23 mouse cellular contexts compared by ENCODE assay signal in genomic region chr8:108783155-108783554, GRCm38 (mm10).
A peak's percentile ranks its signal among the peaks of the same experiment; 100 is the strongest.
DNase-seq lines count a peak whose midpoint lies in the region; ATAC-seq and TF ChIP-seq lines count a peak whose summit lies in the region.
"Had no signal": no experiment of that assay in that cellular context is flagged by ENCODE, and none has a peak within 500 bp of the region (broad histone marks: within the 10 kb centered on the region; RNA-seq: fewer than 3 reads in every experiment).

No protein-coding gene starts in this region.

- 50% methylated on average over 10 of the region's 10 CpGs for WGBS in heart, embryonic 11.5 days (ENCODE audit: insufficient replicate concordance)
- 46% methylated on average over 10 of the region's 10 CpGs for WGBS in liver, embryonic 15.5 days (ENCODE audit: insufficient replicate concordance)
- WGBS in liver, embryonic 11.5 days = 57% methylated on average over 10 of the region's 10 CpGs
- 69% methylated on average over 10 of the region's 10 CpGs for WGBS in midbrain, embryonic 12.5 days
- 69% methylated on average over 10 of the region's 10 CpGs for WGBS in midbrain, embryonic 14.5 days
- 52% methylated on average over 10 of the region's 10 CpGs for WGBS in limb, embryonic 13.5 days
- 72% methylated on average over 10 of the region's 10 CpGs for WGBS in hindbrain, postnatal 0 days

- no peaks in the 10 kb centered on the region for H3K27me3 ChIP-seq in heart, embryonic 11.5 days (ENCODE audit: control insufficient read depth, insufficient read depth, low read length)
- H3K27me3 ChIP-seq in liver, embryonic 15.5 days = no peaks in the 10 kb centered on the region
- H3K27me3 ChIP-seq in liver, embryonic 11.5 days (replicated peaks; ENCODE audit: control insufficient read depth, insufficient read depth, low read length) = no peaks in the 10 kb centered on the region
- no peaks in the 10 kb centered on the region; the same call in 1 of the 2 replicates for H3K27me3 ChIP-seq in midbrain, embryonic 12.5 days
- no peaks in the 10 kb centered on the region for H3K27me3 ChIP-seq in midbrain, embryonic 14.5 days (ENCODE audit: control insufficient read depth, insufficient read depth, low read length)
- H3K27me3 ChIP-seq in limb, embryonic 13.5 days = no peaks in the 10 kb centered on the region
- 0 out of 2 replicates have a peak, but pooled peaks cover 8% of the 10 kb centered on the region for H3K27me3 ChIP-seq in hindbrain, postnatal 0 days (ENCODE audit: insufficient read depth, low read length)
- H3K27me3 ChIP-seq: embryonic facial prominence, embryonic 12.5 days had no signal

- H3K27ac ChIP-seq in heart, embryonic 11.5 days (ENCODE audit: low read depth, low read length) = no peak overlapping the region
- H3K27ac ChIP-seq in liver, embryonic 15.5 days (replicated peaks) = no peak overlapping the region
- H3K27ac ChIP-seq in liver, embryonic 11.5 days (ENCODE audit: low read depth, low read length) = no peak overlapping the region
- H3K27ac ChIP-seq in midbrain, embryonic 12.5 days (replicated peaks) = 0 out of 2 replicates have a peak overlapping the region, but pooled peaks have one; percentile 6
- no peak overlapping the region for H3K27ac ChIP-seq in midbrain, embryonic 14.5 days (replicated peaks; ENCODE audit: low read depth, low read length)
- 0 out of 2 replicates have a peak overlapping the region, but pooled peaks have one; percentile 22 for H3K27ac ChIP-seq in limb, embryonic 13.5 days
- H3K27ac ChIP-seq in hindbrain, postnatal 0 days = no peak overlapping the region
- H3K27ac ChIP-seq: embryonic facial prominence, embryonic 12.5 days; forebrain, embryonic 12.5 days; forebrain, embryonic 15.5 days; heart, adult 2 months; heart, embryonic 10.5 days; hindbrain, embryonic 12.5 days; hindbrain, embryonic 15.5 days had no signal

- no peak for TF ChIP-seq CTCF in hindbrain, postnatal 0 days (IDR thresholded peaks at IDR 0.05; ENCODE audit: low read depth)

- H3K4me3 ChIP-seq in heart, embryonic 11.5 days (ENCODE audit: low read depth, low read length) = no peak overlapping the region
- H3K4me3 ChIP-seq in liver, embryonic 15.5 days (replicated peaks) = no peak overlapping the region
- no peak overlapping the region for H3K4me3 ChIP-seq in liver, embryonic 11.5 days (ENCODE audit: low read depth, low read length)
- no peak overlapping the region for H3K4me3 ChIP-seq in midbrain, embryonic 12.5 days
- no peak overlapping the region for H3K4me3 ChIP-seq in midbrain, embryonic 14.5 days (replicated peaks; ENCODE audit: low read depth, low read length)
- no peak overlapping the region for H3K4me3 ChIP-seq in limb, embryonic 13.5 days
- H3K4me3 ChIP-seq in hindbrain, postnatal 0 days (ENCODE audit: low read length) = no peak overlapping the region
- H3K4me3 ChIP-seq: embryonic facial prominence, embryonic 12.5 days; erythroblast, embryonic 14.5 days; forebrain, embryonic 12.5 days; forebrain, embryonic 15.5 days; heart, adult 2 months; heart, embryonic 10.5 days; hindbrain, embryonic 12.5 days; hindbrain, embryonic 15.5 days had no signal

- H3K36me3 ChIP-seq in heart, embryonic 11.5 days (ENCODE audit: control insufficient read depth, insufficient read depth, low read length) = no peaks in the 10 kb centered on the region
- H3K36me3 ChIP-seq in liver, embryonic 15.5 days (replicated peaks) = no peaks in the 10 kb centered on the region
- no peaks in the 10 kb centered on the region for H3K36me3 ChIP-seq in liver, embryonic 11.5 days (ENCODE audit: control insufficient read depth, insufficient read depth, low read length)
- no peaks in the 10 kb centered on the region for H3K36me3 ChIP-seq in midbrain, embryonic 12.5 days
- H3K36me3 ChIP-seq in midbrain, embryonic 14.5 days (ENCODE audit: control insufficient read depth, insufficient read depth, low read length) = no peaks in the 10 kb centered on the region
- 0 out of 2 replicates have a peak, but pooled peaks cover 2% of the 10 kb centered on the region for H3K36me3 ChIP-seq in limb, embryonic 13.5 days
- no peaks in the 10 kb centered on the region for H3K36me3 ChIP-seq in hindbrain, postnatal 0 days (ENCODE audit: insufficient read depth, low read length)
- H3K36me3 ChIP-seq: embryonic facial prominence, embryonic 12.5 days; forebrain, embryonic 12.5 days; forebrain, embryonic 15.5 days; heart, embryonic 10.5 days; hindbrain, embryonic 12.5 days; hindbrain, embryonic 15.5 days had no signal

- H3K4me2 ChIP-seq in heart, embryonic 11.5 days = no peak overlapping the region
- H3K4me2 ChIP-seq in liver, embryonic 15.5 days = no peak overlapping the region
- no peak overlapping the region for H3K4me2 ChIP-seq in liver, embryonic 11.5 days
- no peak overlapping the region for H3K4me2 ChIP-seq in midbrain, embryonic 12.5 days (replicated peaks)
- no peak overlapping the region for H3K4me2 ChIP-seq in midbrain, embryonic 14.5 days (ENCODE audit: low read length)
- H3K4me2 ChIP-seq in limb, embryonic 13.5 days (replicated peaks) = no peak overlapping the region
- no peak overlapping the region for H3K4me2 ChIP-seq in hindbrain, postnatal 0 days (ENCODE audit: low read depth, low read length)
- H3K4me2 ChIP-seq: embryonic facial prominence, embryonic 12.5 days; forebrain, embryonic 12.5 days; forebrain, embryonic 15.5 days; hindbrain, embryonic 12.5 days; hindbrain, embryonic 15.5 days had no signal

- DNase-seq in heart, adult 11 months = peak; percentile 94
- DNase-seq in liver, embryonic 11.5 days (ENCODE audit: low spot score) = no peak
- no peak for DNase-seq in midbrain, embryonic 14.5 days
- DNase-seq in hindbrain, postnatal 0 days (ENCODE audit: low spot score) = no peak
- DNase-seq: adrenal gland, adult 8-10 months; adrenal gland, postnatal 25 days; cerebellum, adult 18-20 months; cerebellum, adult 9-10 months; cerebellum, postnatal 14 days; gastrocnemius, postnatal 25 days; heart, adult 2 months had no signal

- H3K4me1 ChIP-seq in heart, embryonic 11.5 days (ENCODE audit: control insufficient read depth, insufficient read depth, low read length) = peaks cover 8% of the 10 kb centered on the region
- 0 out of 2 replicates have a peak, but pooled peaks cover 2% of the 10 kb centered on the region for H3K4me1 ChIP-seq in liver, embryonic 15.5 days (replicated peaks)
- H3K4me1 ChIP-seq in liver, embryonic 11.5 days (replicated peaks; ENCODE audit: control insufficient read depth, insufficient read depth, low read length) = no peaks in the 10 kb centered on the region; the same call in 1 of the 2 replicates
- peaks cover 12% of the 10 kb centered on the region for H3K4me1 ChIP-seq in midbrain, embryonic 12.5 days
- peaks cover 12% of the 10 kb centered on the region for H3K4me1 ChIP-seq in midbrain, embryonic 14.5 days (ENCODE audit: control insufficient read depth, insufficient read depth, low read length)
- peaks cover 63% of the 10 kb centered on the region for H3K4me1 ChIP-seq in limb, embryonic 13.5 days
- H3K4me1 ChIP-seq in hindbrain, postnatal 0 days (ENCODE audit: insufficient read depth, low read length) = no peaks in the 10 kb centered on the region

- H3K9ac ChIP-seq in heart, embryonic 11.5 days (ENCODE audit: low read depth, low read length) = no peak overlapping the region
- no peak overlapping the region for H3K9ac ChIP-seq in liver, embryonic 15.5 days
- H3K9ac ChIP-seq in liver, embryonic 11.5 days (ENCODE audit: low read depth, low read length) = no peak overlapping the region
- H3K9ac ChIP-seq in midbrain, embryonic 12.5 days (replicated peaks) = no peak overlapping the region
- no peak overlapping the region for H3K9ac ChIP-seq in midbrain, embryonic 14.5 days (replicated peaks; ENCODE audit: low read length)
- no peak overlapping the region for H3K9ac ChIP-seq in limb, embryonic 13.5 days
- no peak overlapping the region for H3K9ac ChIP-seq in hindbrain, postnatal 0 days (replicated peaks; ENCODE audit: low read length)
- H3K9ac ChIP-seq: embryonic facial prominence, embryonic 12.5 days; forebrain, embryonic 12.5 days; forebrain, embryonic 15.5 days; hindbrain, embryonic 12.5 days; hindbrain, embryonic 15.5 days had no signal

- ATAC-seq in heart, embryonic 11.5 days (replicated peaks; ENCODE audit: insufficient number of reproducible peaks, low FRiP score, low TSS enrichment) = no peak
- ATAC-seq in liver, embryonic 15.5 days (ENCODE audit: insufficient read depth) = peak; percentile 37; the same call in 1 of the 2 replicates
- no peak for ATAC-seq in liver, embryonic 11.5 days (replicated peaks; ENCODE audit: low FRiP score)
- no peak for ATAC-seq in midbrain, embryonic 12.5 days (ENCODE audit: low FRiP score, low read depth)
- no peak for ATAC-seq in midbrain, embryonic 14.5 days (ENCODE audit: low FRiP score, low TSS enrichment)
- ATAC-seq in limb, embryonic 13.5 days (ENCODE audit: low FRiP score, low read depth) = 0 out of 2 replicates have a peak, but pooled peaks have one; percentile 28
- no peak for ATAC-seq in hindbrain, postnatal 0 days
- ATAC-seq: activated CD4-positive, CD25-positive, alpha-beta regulatory T cell, adult 4 months; forebrain, embryonic 15.5 days had no signal

- H3K9me3 ChIP-seq in heart, embryonic 11.5 days (replicated peaks; ENCODE audit: control insufficient read depth, low read length) = no peaks in the 10 kb centered on the region
- no peaks in the 10 kb centered on the region for H3K9me3 ChIP-seq in liver, embryonic 15.5 days (replicated peaks)
- no peaks in the 10 kb centered on the region for H3K9me3 ChIP-seq in liver, embryonic 11.5 days (ENCODE audit: control insufficient read depth, low read length)
- no peaks in the 10 kb centered on the region for H3K9me3 ChIP-seq in midbrain, embryonic 12.5 days
- no peaks in the 10 kb centered on the region for H3K9me3 ChIP-seq in midbrain, embryonic 14.5 days (ENCODE audit: control insufficient read depth, low read length)
- H3K9me3 ChIP-seq in limb, embryonic 13.5 days = no peaks in the 10 kb centered on the region
- H3K9me3 ChIP-seq in hindbrain, postnatal 0 days (ENCODE audit: low read length) = no peaks in the 10 kb centered on the region
- H3K9me3 ChIP-seq: embryonic facial prominence, embryonic 12.5 days; forebrain, embryonic 12.5 days; forebrain, embryonic 15.5 days; heart, embryonic 10.5 days; hindbrain, embryonic 12.5 days; hindbrain, embryonic 15.5 days had no signal

Comparison
In these comparisons a context has a peak if more than half of its experiments do, and no peak if none do; other contexts are left out.
1. ATAC-seq: peak in liver, embryonic 15.5 days (single experiment) and limb, embryonic 13.5 days (single experiment); none in heart, embryonic 11.5 days (single experiment), liver, embryonic 11.5 days (single experiment), midbrain, embryonic 12.5 days (single experiment), midbrain, embryonic 14.5 days (single experiment) and hindbrain, postnatal 0 days (single experiment).
2. H3K27ac ChIP-seq: peak in midbrain, embryonic 12.5 days (single experiment) and limb, embryonic 13.5 days (single experiment); none in heart, embryonic 11.5 days (single experiment), liver, embryonic 15.5 days (single experiment), liver, embryonic 11.5 days (single experiment), midbrain, embryonic 14.5 days (single experiment) and hindbrain, postnatal 0 days (single experiment).